Mouse (Mus musculus) testis, adult 2 months (tissue): ENCODE measurements around the gene Tdrd3. TPM values are rescaled to one million over a fixed set of nuclear protein-coding genes. Genes with fewer than 3 reads are reported as not detected.

Experiments
- H3K27ac ChIP-seq: fragments of 200-500 bp; 2 replicates; pipeline ENCODE4 v1.5.1; 2012; ENCODE audit warnings: low read depth, low read length; ENCODE audit not compliant: control insufficient read depth, insufficient read depth
- H3K27me3 ChIP-seq: fragments of 200-500 bp; 2 replicates; pipeline ENCODE4 v1.6.1; 2012; ENCODE audit warnings: mild to moderate bottlenecking, low read length, moderate library complexity; ENCODE audit not compliant: control insufficient read depth, insufficient read depth
- H3K36me3 ChIP-seq: fragments of 200-500 bp; 2 replicates; pipeline ENCODE4 v1.6.1; 2012; ENCODE audit warnings: mild to moderate bottlenecking, low read length; ENCODE audit not compliant: control insufficient read depth, insufficient read depth
- H3K4me1 ChIP-seq: fragments of 200-500 bp; 2 replicates; pipeline ENCODE4 v1.6.1; 2012; ENCODE audit warnings: low read length; ENCODE audit not compliant: control insufficient read depth, insufficient read depth
- H3K4me3 ChIP-seq: fragments of 200-500 bp; 2 replicates; pipeline ENCODE4 v1.5.1; 2012; ENCODE audit warnings: low read depth, mild to moderate bottlenecking, low read length, moderate library complexity, mixed read lengths; ENCODE audit not compliant: control insufficient read depth
- CTCF ChIP-seq: fragments of 200-500 bp; IDR thresholded peaks from 2 replicates; pipeline ENCODE4 v1.5.1; 2012; ENCODE audit warnings: low read depth, mild to moderate bottlenecking, inconsistent platforms, low read length, moderate library complexity; ENCODE audit not compliant: control insufficient read depth, insufficient read depth, insufficient replicate concordance
- POLR2A ChIP-seq: fragments of 200-500 bp; IDR thresholded peaks from 2 replicates; pipeline ENCODE4 v1.6.1; 2012; ENCODE audit warnings: low read depth, mild to moderate bottlenecking, inconsistent platforms, low read length, moderate library complexity; ENCODE audit not compliant: control insufficient read depth
- polyA plus RNA-seq: library from polyadenylated mRNA; depleted of rRNA; stranded (reverse); fragments of >200 nt; gene quantifications from 2 replicates; pipeline ENCODE4 v1.2.3, GENCODE M21; 2012; rRNA removed

The Tdrd3 gene
- polyA plus RNA-seq: 7.9 and 8.8 TPM in 2 replicates

DNA sequence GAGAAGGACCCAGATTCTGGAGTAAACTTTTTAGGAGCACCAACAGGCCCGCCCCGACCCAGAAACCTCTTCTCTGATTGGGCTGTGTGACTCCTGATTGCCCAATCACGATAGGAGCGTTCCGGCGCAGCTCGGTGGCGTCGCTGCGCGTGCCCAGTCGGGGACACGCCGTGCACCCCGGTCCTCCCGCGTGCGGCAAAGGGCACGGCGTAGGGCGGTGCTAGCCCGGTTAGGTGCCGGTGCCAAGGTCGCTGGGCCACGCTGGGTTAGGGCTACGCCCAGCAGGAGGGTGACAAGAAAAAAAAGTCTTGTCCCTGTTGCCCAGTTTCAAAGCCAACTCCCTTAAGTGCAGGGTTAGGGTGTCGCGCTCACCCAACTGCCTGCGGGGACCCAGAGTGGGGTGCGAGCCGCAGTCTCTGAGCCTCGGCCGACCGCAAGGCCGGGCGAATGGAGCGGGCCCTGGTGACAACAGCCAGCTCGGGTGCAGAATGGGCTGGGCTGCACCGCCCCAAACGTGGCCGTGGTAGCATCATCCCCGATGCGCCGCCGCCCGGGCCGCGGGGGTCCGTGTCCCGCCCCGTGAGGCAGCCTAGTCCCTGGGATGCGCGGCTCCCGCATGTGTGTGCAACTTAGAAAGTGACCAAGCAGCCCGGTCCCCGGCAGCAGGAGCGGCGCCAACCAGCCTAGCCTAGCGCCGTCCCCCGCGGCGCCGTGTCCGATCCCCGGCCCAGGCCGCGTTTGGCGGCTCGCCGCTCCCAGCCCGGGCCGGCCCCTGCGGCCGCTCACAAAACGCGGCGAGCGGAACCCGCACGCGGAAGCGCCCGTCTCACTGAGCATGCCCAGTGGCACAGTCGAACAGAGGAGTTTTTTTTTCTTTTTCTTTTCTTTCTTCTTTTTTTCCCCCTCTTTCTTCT, at the start of gene Tdrd3:
Gene Tdrd3, plus strand, starts transcription at position 832 of the 914 bp plus-strand sequence.
- TF ChIP-seq CTCF (no peak), POLR2A (peak; percentile 91)
- no peaks in the 10 kb centered on the region for H3K36me3 ChIP-seq
- no peaks in the 10 kb centered on the region for H3K27me3 ChIP-seq
- peak within 1 kb of the TSS; percentile 85 for H3K27ac ChIP-seq
- peak within 1 kb of the TSS; percentile 92 for H3K4me3 ChIP-seq
- no peaks in the 10 kb centered on the region for H3K4me1 ChIP-seq

DNA sequence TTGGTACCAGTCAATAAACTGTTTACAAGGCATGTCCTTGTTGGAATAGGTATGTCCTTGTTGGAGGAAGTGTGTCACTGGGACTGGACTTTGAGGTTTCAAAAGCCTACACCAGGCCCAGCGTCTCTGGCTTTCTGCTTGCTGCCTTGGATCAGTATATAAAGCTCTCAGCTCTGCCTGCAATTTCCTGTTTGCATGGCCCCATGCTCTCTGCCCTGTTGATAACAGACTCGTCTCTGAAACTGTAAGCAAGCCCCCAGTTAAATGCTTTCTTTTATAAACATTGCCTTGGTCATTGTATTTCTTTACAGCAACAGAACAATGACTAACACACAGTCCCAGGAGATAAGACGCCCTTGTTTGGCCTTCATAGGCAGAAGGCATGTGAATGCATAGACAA, 49.3 kb upstream of the Tdrd3 start:
- Histone ChIP-seq H3K36me3 (no peaks in the 10 kb centered on the region), H3K4me3 (no peak overlapping the region), H3K27ac (no peak overlapping the region), H3K4me1 (no peaks in the 10 kb centered on the region), H3K27me3 (no peaks in the 10 kb centered on the region)
- TF ChIP-seq POLR2A: no peak
- TF ChIP-seq CTCF: no peak

DNA sequence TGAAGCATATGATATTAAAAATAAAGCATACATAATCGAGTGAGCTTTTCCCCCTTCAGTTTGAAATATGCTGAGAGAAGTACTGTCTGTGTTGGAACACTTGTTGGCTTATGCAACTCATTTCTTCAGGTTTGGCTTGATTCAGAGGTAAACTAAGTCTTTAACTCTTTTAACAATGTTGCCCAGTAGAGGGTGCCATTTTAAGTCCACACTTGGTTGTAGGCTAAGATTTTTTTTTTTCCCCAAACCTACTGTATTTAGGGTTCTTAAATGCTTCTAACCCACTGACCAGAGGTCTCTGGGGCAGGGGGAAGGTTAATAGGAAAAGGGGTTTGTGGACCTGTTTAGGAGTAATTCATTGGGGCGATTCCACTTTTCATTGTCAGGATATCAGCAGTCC, 33.4 kb upstream of the Tdrd3 start:
- Histone ChIP-seq H3K4me1 (no peaks in the 10 kb centered on the region), H3K36me3 (no peaks in the 10 kb centered on the region), H3K4me3 (no peak overlapping the region), H3K27me3 (no peaks in the 10 kb centered on the region), H3K27ac (no peak overlapping the region)
- no peak for TF ChIP-seq POLR2A
- TF ChIP-seq CTCF: no peak

DNA sequence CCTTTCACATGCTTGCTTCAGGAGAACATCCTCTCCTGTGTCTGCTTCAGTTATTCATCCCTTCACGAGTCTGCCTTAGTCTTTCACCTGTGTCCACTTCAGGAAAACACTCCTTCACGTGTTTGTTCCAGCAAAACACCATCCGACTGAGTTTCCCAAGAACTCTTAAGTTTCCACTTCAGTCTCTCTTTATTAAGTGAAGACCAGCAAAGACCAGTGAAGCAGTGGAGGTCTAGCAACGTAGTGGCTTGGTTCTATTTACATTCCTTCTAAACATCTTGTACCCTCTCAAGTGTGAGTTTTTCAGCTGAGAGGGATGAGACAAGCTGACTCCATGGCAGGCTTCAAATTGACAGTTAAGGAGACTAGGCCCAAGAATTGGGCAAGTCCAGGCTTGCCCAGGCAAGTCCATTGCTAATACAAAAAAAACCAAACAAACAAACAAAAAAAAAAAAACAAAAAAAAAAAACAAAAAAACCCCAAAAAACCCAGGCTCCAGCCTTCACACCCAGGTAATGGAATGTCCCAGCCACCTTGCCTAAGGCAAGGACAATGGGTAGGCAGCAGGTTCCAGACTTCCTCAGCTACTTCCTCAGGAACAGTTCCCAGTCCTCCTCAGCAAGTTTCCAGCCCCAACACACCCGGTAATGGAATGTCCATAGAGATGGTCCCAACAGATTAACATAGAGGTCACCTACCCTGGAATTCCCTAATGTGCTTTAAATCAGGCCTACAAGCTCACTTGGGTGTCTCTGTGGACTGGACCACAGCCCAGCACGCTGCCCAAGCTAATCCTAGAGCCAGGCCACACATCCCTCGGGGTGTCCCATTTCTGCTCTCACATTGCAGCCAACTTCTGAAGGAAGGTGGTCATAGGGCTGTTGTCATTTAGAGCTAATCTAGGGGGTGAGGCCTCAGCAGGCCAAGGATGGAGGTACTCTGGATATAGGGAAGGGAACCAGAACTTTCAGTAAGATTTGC, 31.9 kb upstream of the Tdrd3 start:
- Histone ChIP-seq H3K4me3 (no peak overlapping the region), H3K4me1 (no peaks in the 10 kb centered on the region), H3K27ac (no peak overlapping the region), H3K27me3 (no peaks in the 10 kb centered on the region), H3K36me3 (no peaks in the 10 kb centered on the region)
- no peak for TF ChIP-seq CTCF
- TF ChIP-seq POLR2A: no peak

DNA sequence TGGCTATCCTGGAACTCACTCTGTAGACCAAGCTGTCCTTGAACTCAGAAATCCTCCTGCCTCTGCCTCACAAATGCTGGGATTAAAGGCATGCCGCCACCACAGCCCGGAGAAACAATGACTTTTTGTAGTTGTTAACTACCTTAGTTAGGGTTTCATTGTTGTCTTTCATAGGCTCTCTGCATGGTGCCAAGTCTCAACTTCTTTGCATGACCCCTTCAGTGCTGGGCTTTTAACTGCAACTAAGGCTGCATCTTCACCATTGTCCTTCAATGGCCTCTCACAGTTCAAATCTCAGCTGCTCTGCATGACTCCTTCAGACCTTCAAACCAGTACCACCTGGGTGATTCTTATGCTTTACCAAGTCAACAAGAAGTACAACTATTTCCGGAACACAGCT, 23.3 kb upstream of the Tdrd3 start:
- Histone ChIP-seq H3K27me3 (no peaks in the 10 kb centered on the region), H3K36me3 (no peaks in the 10 kb centered on the region), H3K27ac (no peak overlapping the region), H3K4me3 (no peak overlapping the region), H3K4me1 (no peaks in the 10 kb centered on the region)
- TF ChIP-seq CTCF (no peak), POLR2A (no peak)

DNA sequence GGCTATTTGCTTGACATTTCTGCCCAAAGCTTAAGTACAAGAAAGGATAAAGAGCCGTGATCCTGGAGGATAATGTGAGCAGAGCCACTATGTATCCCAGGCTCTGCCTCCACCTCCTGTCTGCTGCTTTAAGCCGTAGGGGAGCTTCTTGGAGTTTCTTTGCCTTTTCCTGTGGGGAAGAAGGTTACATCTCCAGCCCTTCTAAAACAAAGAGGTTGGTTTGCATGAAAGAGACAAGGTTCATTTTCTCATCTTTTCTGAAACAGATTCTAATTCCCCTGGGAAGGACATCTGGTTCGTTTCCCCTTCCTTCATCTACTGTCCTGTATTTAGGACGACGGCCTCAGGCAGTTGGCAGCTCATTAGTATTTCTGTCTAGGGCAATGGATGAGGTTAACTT, 19.8 kb upstream of the Tdrd3 start:
- no peak overlapping the region for H3K4me3 ChIP-seq
- TF ChIP-seq POLR2A: no peak
- no peak for TF ChIP-seq CTCF
- no peaks in the 10 kb centered on the region for H3K27me3 ChIP-seq
- H3K4me1 ChIP-seq: no peaks in the 10 kb centered on the region
- H3K36me3 ChIP-seq: no peaks in the 10 kb centered on the region
- H3K27ac ChIP-seq: no peak overlapping the region

DNA sequence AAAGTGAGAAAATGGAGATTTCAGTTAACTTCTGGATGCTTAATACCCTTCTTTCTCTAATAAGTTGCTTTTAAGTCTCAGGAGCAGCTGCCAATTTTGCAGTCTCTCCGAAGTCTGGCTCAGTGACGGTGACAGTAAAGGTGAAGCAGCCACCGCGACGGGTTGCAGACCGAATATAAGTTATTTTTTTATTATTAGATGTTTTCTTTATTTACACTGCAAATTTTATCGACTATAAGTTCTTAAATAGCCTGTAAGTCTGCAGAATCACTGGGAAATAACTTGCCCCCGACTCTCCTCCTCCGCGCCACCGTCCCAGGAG, 992 bp upstream of the Tdrd3 start:
- no peaks in the 10 kb centered on the region for H3K36me3 ChIP-seq
- H3K27me3 ChIP-seq: no peaks in the 10 kb centered on the region
- H3K4me3 ChIP-seq: peak overlapping the region; percentile 92
- H3K27ac ChIP-seq: no peak overlapping the region
- TF ChIP-seq POLR2A: no peak
- no peak for TF ChIP-seq CTCF
- no peaks in the 10 kb centered on the region for H3K4me1 ChIP-seq
